Mouse (Mus musculus): ENCODE measurements around the gene Hmox2. TPM values are rescaled to one million over a fixed set of nuclear protein-coding genes. Genes with fewer than 3 reads are reported as not detected.

Gene Hmox2
- polyA plus RNA-seq, 1 experiment from 2014 or later, result 102 TPM

- no peaks in the 10 kb centered on the region for H3K27me3 ChIP-seq (ENCODE audit: control insufficient read depth, insufficient read depth, low read length)
- H3K36me3 ChIP-seq (ENCODE audit: control insufficient read depth, insufficient read depth, low read length), result peaks cover 16% of the 10 kb centered on the region
- no peaks in the 10 kb centered on the region for H3K9me3 ChIP-seq (replicated peaks; ENCODE audit: control insufficient read depth, low read length)
- no peak for ATAC-seq (replicated peaks; ENCODE audit: insufficient number of reproducible peaks, low FRiP score, low TSS enrichment)
- peak overlapping the region; percentile 72 for H3K4me3 ChIP-seq (ENCODE audit: low read depth, low read length)
- H3K4me1 ChIP-seq (ENCODE audit: control insufficient read depth, insufficient read depth, low read length), result no peaks in the 10 kb centered on the region
- H3K4me2 ChIP-seq, result peak overlapping the region; percentile 78
- 81% methylated on average over 3 of the region's 3 CpGs for WGBS (ENCODE audit: insufficient replicate concordance)
- H3K27ac ChIP-seq (ENCODE audit: low read depth, low read length), result no peak overlapping the region
- H3K9ac ChIP-seq (ENCODE audit: low read depth, low read length), result peak overlapping the region; percentile 89; the same call in 1 of the 2 replicates
Observed at GRCm38 (mm10) chr16:4717866-4718265, 8.3 kb upstream of the Hmox2 start.

- 13% methylated on average over 33 of the region's 33 CpGs for WGBS (ENCODE audit: insufficient replicate concordance)
- Histone ChIP-seq H3K9me3 (replicated peaks; ENCODE audit: control insufficient read depth, low read length) (no peaks in the 10 kb centered on the region), H3K9ac (ENCODE audit: low read depth, low read length) (peak within 1 kb of the TSS; percentile 89), H3K4me3 (ENCODE audit: low read depth, low read length) (peak within 1 kb of the TSS; percentile 72), H3K4me1 (ENCODE audit: control insufficient read depth, insufficient read depth, low read length) (no peaks in the 10 kb centered on the region), H3K27me3 (ENCODE audit: control insufficient read depth, insufficient read depth, low read length) (no peaks in the 10 kb centered on the region), H3K4me2 (peak within 1 kb of the TSS; percentile 78), H3K36me3 (ENCODE audit: control insufficient read depth, insufficient read depth, low read length) (peaks cover 8% of the 10 kb centered on the region), H3K27ac (ENCODE audit: low read depth, low read length) (peak within 1 kb of the TSS; percentile 66; the same call in 1 of the 2 replicates)
- peak; percentile 80 for ATAC-seq (replicated peaks; ENCODE audit: insufficient number of reproducible peaks, low FRiP score, low TSS enrichment)
Observed at GRCm38 (mm10) chr16:4718753-4719518, 7.2 kb upstream of the Hmox2 start, which contains the start of gene Nmral1. TSS of gene Nmral1 (minus strand) at chr16:4719356.

GRCm38 (mm10) chr16:4722128-4722914, 3.8 kb upstream of the Hmox2 start:
- H3K4me1 ChIP-seq (ENCODE audit: control insufficient read depth, insufficient read depth, low read length), result no peaks in the 10 kb centered on the region
- H3K4me2 ChIP-seq, result no peak overlapping the region
- WGBS (ENCODE audit: insufficient replicate concordance), result 73% methylated on average over 7 of the region's 7 CpGs
- H3K9ac ChIP-seq (ENCODE audit: low read depth, low read length), result no peak overlapping the region
- H3K27ac ChIP-seq (ENCODE audit: low read depth, low read length), result no peak overlapping the region
- no peak overlapping the region for H3K4me3 ChIP-seq (ENCODE audit: low read depth, low read length)
- no peaks in the 10 kb centered on the region for H3K36me3 ChIP-seq (ENCODE audit: control insufficient read depth, insufficient read depth, low read length)
- no peaks in the 10 kb centered on the region; the same call in 1 of the 2 replicates for H3K27me3 ChIP-seq (ENCODE audit: control insufficient read depth, insufficient read depth, low read length)
- ATAC-seq (replicated peaks; ENCODE audit: insufficient number of reproducible peaks, low FRiP score, low TSS enrichment), result no peak
- no peaks in the 10 kb centered on the region for H3K9me3 ChIP-seq (replicated peaks; ENCODE audit: control insufficient read depth, low read length)

- Histone ChIP-seq H3K27ac (ENCODE audit: low read depth, low read length) (no peak overlapping the region), H3K9me3 (replicated peaks; ENCODE audit: control insufficient read depth, low read length) (no peaks in the 10 kb centered on the region), H3K4me3 (ENCODE audit: low read depth, low read length) (no peak overlapping the region), H3K4me2 (no peak overlapping the region), H3K27me3 (ENCODE audit: control insufficient read depth, insufficient read depth, low read length) (no peaks in the 10 kb centered on the region; the same call in 1 of the 2 replicates), H3K9ac (ENCODE audit: low read depth, low read length) (no peak overlapping the region), H3K4me1 (ENCODE audit: control insufficient read depth, insufficient read depth, low read length) (peaks cover 4% of the 10 kb centered on the region; the same call in 1 of the 2 replicates), H3K36me3 (ENCODE audit: control insufficient read depth, insufficient read depth, low read length) (no peaks in the 10 kb centered on the region)
- 51% methylated on average over 3 of the region's 3 CpGs for WGBS (ENCODE audit: insufficient replicate concordance)
- no peak for ATAC-seq (replicated peaks; ENCODE audit: insufficient number of reproducible peaks, low FRiP score, low TSS enrichment)
Observed at GRCm38 (mm10) chr16:4722915-4723209, 3.3 kb upstream of the Hmox2 start.

- no peak overlapping the region for H3K9ac ChIP-seq (ENCODE audit: low read depth, low read length)
- no peak overlapping the region for H3K27ac ChIP-seq (ENCODE audit: low read depth, low read length)
- 68% methylated on average over 4 of the region's 4 CpGs for WGBS (ENCODE audit: insufficient replicate concordance)
- no peak for ATAC-seq (replicated peaks; ENCODE audit: insufficient number of reproducible peaks, low FRiP score, low TSS enrichment)
- H3K27me3 ChIP-seq (ENCODE audit: control insufficient read depth, insufficient read depth, low read length), result no peaks in the 10 kb centered on the region; the same call in 1 of the 2 replicates
- peaks cover 7% of the 10 kb centered on the region; the same call in 1 of the 2 replicates for H3K4me1 ChIP-seq (ENCODE audit: control insufficient read depth, insufficient read depth, low read length)
- no peaks in the 10 kb centered on the region for H3K9me3 ChIP-seq (replicated peaks; ENCODE audit: control insufficient read depth, low read length)
- H3K4me2 ChIP-seq, result no peak overlapping the region
- no peak overlapping the region for H3K4me3 ChIP-seq (ENCODE audit: low read depth, low read length)
- H3K36me3 ChIP-seq (ENCODE audit: control insufficient read depth, insufficient read depth, low read length), result no peaks in the 10 kb centered on the region
Observed at GRCm38 (mm10) chr16:4725266-4725665, 895 bp upstream of the Hmox2 start.

GRCm38 (mm10) chr16:4726528-4727128, 467 bp downstream of the Hmox2 start:
- Histone ChIP-seq H3K27me3 (ENCODE audit: control insufficient read depth, insufficient read depth, low read length) (no peaks in the 10 kb centered on the region; the same call in 1 of the 2 replicates), H3K4me3 (ENCODE audit: low read depth, low read length) (peak overlapping the region; percentile 73)
- under 1% methylated on average over 40 of the region's 40 CpGs for WGBS (ENCODE audit: insufficient replicate concordance)

GRCm38 (mm10) chr16:4727526-4727925, 1.4 kb downstream of the Hmox2 start:
- Histone ChIP-seq H3K4me3 (ENCODE audit: low read depth, low read length) (peak overlapping the region; percentile 12; the same call in 1 of the 2 replicates), H3K4me2 (peak overlapping the region; percentile 95), H3K27ac (ENCODE audit: low read depth, low read length) (no peak overlapping the region), H3K9ac (ENCODE audit: low read depth, low read length) (no peak overlapping the region), H3K27me3 (ENCODE audit: control insufficient read depth, insufficient read depth, low read length) (no peaks in the 10 kb centered on the region; the same call in 1 of the 2 replicates), H3K4me1 (ENCODE audit: control insufficient read depth, insufficient read depth, low read length) (peaks cover 7% of the 10 kb centered on the region; the same call in 1 of the 2 replicates), H3K9me3 (replicated peaks; ENCODE audit: control insufficient read depth, low read length) (no peaks in the 10 kb centered on the region), H3K36me3 (ENCODE audit: control insufficient read depth, insufficient read depth, low read length) (no peaks in the 10 kb centered on the region)
- 88% methylated on average over 1 of the region's 1 CpGs for WGBS (ENCODE audit: insufficient replicate concordance)
- ATAC-seq (replicated peaks; ENCODE audit: insufficient number of reproducible peaks, low FRiP score, low TSS enrichment), result no peak

More at GRCm38 (mm10) chr16:4726528-4727128, 467 bp downstream of the Hmox2 start:
- H3K36me3 ChIP-seq (ENCODE audit: control insufficient read depth, insufficient read depth, low read length), result no peaks in the 10 kb centered on the region
- H3K9me3 ChIP-seq (replicated peaks; ENCODE audit: control insufficient read depth, low read length), result no peaks in the 10 kb centered on the region
- peak overlapping the region; percentile 84 for H3K27ac ChIP-seq (ENCODE audit: low read depth, low read length)
- H3K4me2 ChIP-seq, result peak overlapping the region; percentile 95
- ATAC-seq (replicated peaks; ENCODE audit: insufficient number of reproducible peaks, low FRiP score, low TSS enrichment), result peak; percentile 73
- H3K4me1 ChIP-seq (ENCODE audit: control insufficient read depth, insufficient read depth, low read length), result peaks cover 7% of the 10 kb centered on the region; the same call in 1 of the 2 replicates
- H3K9ac ChIP-seq (ENCODE audit: low read depth, low read length), result peak overlapping the region; percentile 91

- Histone ChIP-seq H3K4me1 (ENCODE audit: control insufficient read depth, insufficient read depth, low read length) (peaks cover 7% of the 10 kb centered on the region; the same call in 1 of the 2 replicates), H3K4me3 (ENCODE audit: low read depth, low read length) (peak overlapping the region; percentile 12; the same call in 1 of the 2 replicates), H3K9ac (ENCODE audit: low read depth, low read length) (no peak overlapping the region), H3K9me3 (replicated peaks; ENCODE audit: control insufficient read depth, low read length) (no peaks in the 10 kb centered on the region), H3K27me3 (ENCODE audit: control insufficient read depth, insufficient read depth, low read length) (no peaks in the 10 kb centered on the region; the same call in 1 of the 2 replicates), H3K4me2 (peak overlapping the region; percentile 95; the same call in 1 of the 2 replicates), H3K36me3 (ENCODE audit: control insufficient read depth, insufficient read depth, low read length) (no peaks in the 10 kb centered on the region), H3K27ac (ENCODE audit: low read depth, low read length) (no peak overlapping the region)
- ATAC-seq (replicated peaks; ENCODE audit: insufficient number of reproducible peaks, low FRiP score, low TSS enrichment), result no peak
- 39% methylated on average over 1 of the region's 1 CpGs for WGBS (ENCODE audit: insufficient replicate concordance)
Observed at GRCm38 (mm10) chr16:4727963-4728362, 1.8 kb downstream of the Hmox2 start.

Data from heart, embryonic 11.5 days (tissue).